Mouse (Mus musculus): ENCODE data around the gene Ccdc62.

Ccdc62 gene

DNA sequence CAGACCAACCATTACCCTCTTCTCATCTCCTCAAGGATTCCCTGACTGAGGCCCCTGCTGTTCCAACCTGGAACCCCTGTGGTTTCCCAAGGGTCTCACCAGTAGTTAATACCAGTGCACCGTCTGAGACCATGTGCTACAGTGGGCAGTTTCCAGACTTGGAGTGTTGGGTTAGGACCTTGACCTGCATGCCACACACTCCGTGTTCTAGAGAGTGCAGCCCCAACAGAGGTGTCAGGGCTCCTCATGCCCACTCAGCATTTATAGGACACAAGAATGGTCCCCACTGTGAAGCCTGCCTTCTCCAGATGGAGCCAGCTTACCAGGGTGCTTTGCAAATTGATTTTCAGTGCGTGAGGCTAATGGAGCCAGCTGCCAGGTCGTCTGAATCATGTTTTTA, 72.9 kb downstream of the Ccdc62 start:
- no peak for DNase-seq (ENCODE audit: low spot score)

GRCm38 (mm10) chr5:124004356-124005150, 74.1 kb downstream of the Ccdc62 start:
- no peak for DNase-seq (ENCODE audit: low spot score)

GRCm38 (mm10) chr5:124005151-124005500, 74.6 kb downstream of the Ccdc62 start:
- DNase-seq (ENCODE audit: low spot score): no peak

DNA sequence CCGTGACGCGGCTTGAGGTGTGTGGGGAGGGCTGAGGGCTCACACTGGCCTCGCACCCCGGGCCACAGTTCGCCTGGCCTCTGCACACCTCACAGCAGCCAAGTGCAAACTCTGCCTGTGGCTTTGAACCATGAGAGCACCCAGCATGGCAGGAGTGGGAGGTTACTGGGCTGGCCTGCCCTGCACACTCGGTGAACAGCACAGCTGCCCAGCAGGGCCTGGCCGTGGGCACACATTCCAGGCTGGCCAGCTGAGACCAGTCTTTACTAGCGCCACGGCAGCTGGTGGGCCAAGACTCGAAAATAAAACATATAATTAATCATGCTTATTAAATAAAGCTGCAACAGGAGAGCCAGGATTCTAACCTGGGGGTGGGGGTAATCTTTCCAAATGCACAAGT, 75.1 kb downstream of the Ccdc62 start:
- no peak for DNase-seq (ENCODE audit: low spot score)

GRCm38 (mm10) chr5:124006082-124006873, 75.8 kb downstream of the Ccdc62 start:
- no peak for DNase-seq (ENCODE audit: low spot score)

- DNase-seq (ENCODE audit: low spot score): no peak
These were observed 76.5 kb downstream of the Ccdc62 start for GRCm38 (mm10) chr5:124006891-124007491.

GRCm38 (mm10) chr5:124010077-124010476, 79.6 kb downstream of the Ccdc62 start:
- DNase-seq (ENCODE audit: low spot score): no peak

DNA sequence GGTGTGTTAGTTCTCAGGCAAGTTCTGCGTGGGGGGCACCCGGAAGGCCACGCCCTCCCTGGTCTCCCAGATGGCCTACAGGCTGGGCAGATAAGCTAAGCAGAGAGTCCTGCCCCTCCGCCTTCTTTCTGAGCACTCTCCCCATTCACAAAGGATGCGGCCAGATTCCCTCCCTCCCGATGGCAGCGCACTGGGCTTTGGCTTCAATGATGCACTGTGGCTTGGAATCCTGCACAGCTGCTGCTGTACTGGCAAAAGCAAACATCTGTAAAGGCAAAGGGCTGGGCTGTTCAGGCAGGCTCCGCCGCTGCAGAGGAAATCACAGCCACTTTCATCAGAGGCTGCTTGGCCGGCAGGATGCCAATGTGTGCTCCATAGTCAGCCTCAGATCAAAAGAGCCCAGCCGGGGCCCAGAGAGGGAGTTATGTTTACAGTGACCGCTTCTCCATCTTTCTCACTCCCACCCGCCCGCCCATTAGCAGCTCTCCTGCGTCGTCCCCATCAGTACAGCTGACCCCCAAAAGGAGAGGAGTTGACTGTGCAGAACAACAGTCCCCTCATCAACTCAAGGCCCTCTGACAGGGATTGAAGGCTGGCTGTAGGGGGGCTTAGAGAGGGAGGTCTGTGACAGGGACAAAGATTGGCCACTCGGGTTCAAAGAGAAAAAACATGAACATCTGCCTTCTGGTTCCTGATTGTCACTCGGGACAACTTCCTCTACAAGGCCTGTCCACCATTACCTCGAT, 80.6 kb downstream of the Ccdc62 start:
- no peak for DNase-seq (ENCODE audit: low spot score)

DNA sequence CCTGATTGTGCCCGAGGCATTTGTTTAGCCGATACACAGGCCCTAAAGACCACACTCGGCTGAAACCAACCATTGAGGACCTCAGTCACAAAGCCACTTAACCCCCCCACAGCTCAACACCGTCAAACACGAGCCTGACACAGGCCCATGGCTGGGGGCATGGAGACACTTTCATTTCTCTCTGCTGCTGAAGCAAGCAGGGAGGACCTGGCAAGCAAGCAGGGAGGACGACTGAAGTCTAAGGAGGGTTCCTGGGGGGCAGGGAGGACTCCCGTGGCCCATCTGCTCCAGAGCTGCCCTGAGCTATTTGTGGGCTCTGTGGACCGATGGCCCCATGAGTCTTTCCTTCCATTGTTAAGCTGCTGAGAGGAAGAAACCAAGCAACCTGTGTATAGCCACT, 81.4 kb downstream of the Ccdc62 start:
- no peak for DNase-seq (ENCODE audit: low spot score)

GRCm38 (mm10) chr5:124012885-124013284, 82.4 kb downstream of the Ccdc62 start:
- no peak for DNase-seq (ENCODE audit: low spot score)

GRCm38 (mm10) chr5:124013747-124014146, 83.3 kb downstream of the Ccdc62 start:
- no peak for DNase-seq (ENCODE audit: low spot score)

DNA sequence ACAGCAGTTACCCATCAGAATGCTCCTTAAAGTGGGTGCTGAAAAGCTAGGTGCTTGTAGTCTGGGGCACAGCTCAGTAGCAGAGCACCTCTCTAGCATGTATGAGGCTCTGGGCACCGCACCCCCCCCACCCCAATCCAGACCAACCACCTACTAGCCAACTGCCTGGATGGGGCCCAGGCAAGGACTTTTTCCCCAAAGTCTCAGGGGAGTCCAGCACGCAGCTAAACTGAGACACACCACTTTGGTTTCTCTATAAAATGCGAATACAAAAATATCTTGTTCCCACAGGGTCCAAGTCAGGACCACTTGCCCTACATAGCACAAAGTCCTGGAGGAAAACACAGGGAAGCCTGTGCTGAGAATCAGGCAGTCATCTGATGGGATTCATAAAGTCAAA, 83.7 kb downstream of the Ccdc62 start:
- no peak for DNase-seq (ENCODE audit: low spot score)

DNA sequence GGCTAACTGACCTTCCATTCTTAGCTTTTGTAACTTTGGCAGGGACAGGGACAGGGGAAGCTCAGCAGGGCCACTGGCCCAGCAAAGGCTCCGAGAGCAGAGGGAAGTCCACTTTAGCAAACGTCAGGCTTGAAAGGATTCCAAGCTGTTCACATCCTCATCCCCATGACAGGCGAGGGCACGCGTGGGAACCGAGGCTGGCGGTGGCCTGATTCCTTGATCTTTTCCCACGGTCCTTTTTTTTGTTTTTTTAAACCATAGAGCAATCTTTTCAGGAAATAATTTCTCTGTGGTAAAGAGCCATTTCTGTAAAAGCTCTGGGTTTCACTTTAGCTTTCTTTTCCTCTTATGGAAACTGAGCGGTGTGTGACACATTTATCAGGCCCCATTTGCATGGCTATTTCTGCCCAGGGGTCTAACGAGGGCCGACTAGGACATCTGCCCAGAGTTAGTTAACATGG, 84.3 kb downstream of the Ccdc62 start:
- no peak for DNase-seq (ENCODE audit: low spot score)

GRCm38 (mm10) chr5:124015727-124016126, 85.2 kb downstream of the Ccdc62 start:
- no peak for DNase-seq (ENCODE audit: low spot score)

DNA sequence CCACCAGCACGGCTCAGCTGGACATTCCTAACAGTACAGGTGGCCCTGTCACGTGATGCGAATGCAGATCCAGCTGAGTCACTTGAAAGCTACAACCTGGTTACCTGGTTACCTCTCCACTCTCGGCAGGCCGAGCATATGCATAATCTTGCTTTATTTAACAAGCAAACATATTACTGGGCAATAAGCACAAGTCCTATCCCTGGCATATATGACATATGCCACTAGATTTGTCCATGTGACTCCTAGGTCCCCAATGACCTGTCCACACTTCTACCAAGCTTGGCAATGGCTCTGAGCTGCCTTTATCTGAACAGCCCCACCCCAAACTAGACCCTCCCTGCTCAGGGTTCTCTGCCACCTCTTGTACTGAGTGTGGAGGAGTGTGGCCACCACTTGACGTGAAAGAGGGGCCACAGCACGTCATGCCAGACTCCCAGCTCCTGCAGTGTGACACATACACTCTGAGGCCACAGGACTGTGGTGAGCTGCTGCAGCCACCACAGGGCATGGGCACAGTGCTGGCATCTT, 85.9 kb downstream of the Ccdc62 start:
- no peak for DNase-seq (ENCODE audit: low spot score)

GRCm38 (mm10) chr5:124017941-124018340, 87.5 kb downstream of the Ccdc62 start:
- DNase-seq (ENCODE audit: low spot score): no peak

GRCm38 (mm10) chr5:124018651-124019050, 88.2 kb downstream of the Ccdc62 start:
- no peak for DNase-seq (ENCODE audit: low spot score)

Measured in left cerebral cortex, adult 11 months (tissue).